Mouse (Mus musculus): ENCODE data around the gene Ccdc13. TPM values are rescaled to one million over a fixed set of nuclear protein-coding genes. Genes with fewer than 3 reads are reported as not detected.

Gene Ccdc13
- total and polyA plus RNA-seq, 2 experiments from 2014 or later, result 3.3 to 5.6 TPM

DNA sequence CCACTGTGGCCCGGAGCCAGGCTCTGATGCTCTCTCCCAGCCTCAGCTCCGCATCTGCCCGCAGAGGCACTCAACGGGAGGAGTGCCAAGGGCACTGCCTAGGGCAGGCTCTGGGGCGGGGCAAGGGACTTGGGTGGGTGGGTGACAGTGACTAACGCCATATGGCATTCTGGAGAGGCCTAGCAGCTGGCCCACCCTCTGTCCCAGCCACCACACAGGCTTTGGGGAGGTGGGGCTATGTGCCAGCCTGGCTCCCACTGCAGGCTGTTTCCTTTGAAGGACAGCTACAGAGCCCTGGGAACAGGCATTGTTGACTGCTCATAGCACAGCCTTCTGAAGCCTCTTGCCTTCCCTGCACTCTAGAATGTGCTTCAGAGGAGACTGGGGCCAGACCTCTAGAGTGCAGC is 16.7 kb downstream of the Ccdc13 start:
- TF ChIP-seq CTCF (IDR thresholded peaks at IDR 0.05; ENCODE audit: low read depth), result no peak
- DNase-seq (ENCODE audit: low spot score) (peak; percentile 80), ATAC-seq (peak; percentile 78)
- Histone ChIP-seq H3K4me1 (ENCODE audit: insufficient read depth, low read length) (peaks cover 23% of the 10 kb centered on the region; the same call in 1 of the 2 replicates), H3K9me3 (ENCODE audit: low read length) (no peaks in the 10 kb centered on the region), H3K9ac (replicated peaks; ENCODE audit: low read length) (no peak overlapping the region), H3K27ac (peak overlapping the region; percentile 80), H3K36me3 (ENCODE audit: insufficient read depth, low read length) (no peaks in the 10 kb centered on the region), H3K27me3 (ENCODE audit: insufficient read depth, low read length) (no peaks in the 10 kb centered on the region), H3K4me2 (ENCODE audit: low read depth, low read length) (no peak overlapping the region), H3K4me3 (ENCODE audit: low read length) (no peak overlapping the region)
- WGBS, result 26% methylated on average over 6 of the region's 6 CpGs

DNA sequence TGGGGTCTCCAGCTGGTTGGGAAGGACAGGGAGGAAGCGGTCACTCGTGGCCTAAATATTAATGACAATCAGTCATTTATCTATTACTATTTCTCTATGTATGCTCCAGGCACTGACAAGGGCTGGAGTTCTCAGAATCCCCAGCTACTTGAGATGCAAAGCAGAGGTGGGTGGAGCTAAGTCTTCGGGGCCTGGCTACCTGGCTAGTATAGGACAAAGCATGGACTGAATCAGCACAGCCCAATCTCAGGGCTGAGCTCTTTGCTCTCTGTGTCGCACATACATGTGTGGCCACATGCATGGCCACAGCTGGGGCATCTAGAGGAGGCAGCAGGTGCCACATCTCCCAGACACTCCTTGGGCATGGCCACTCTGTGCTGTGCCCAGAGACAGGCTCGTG is 18.5 kb downstream of the Ccdc13 start:
- DNase-seq (ENCODE audit: low spot score) (no peak), ATAC-seq (no peak)
- Histone ChIP-seq H3K9me3 (ENCODE audit: low read length) (no peaks in the 10 kb centered on the region), H3K27ac (no peak overlapping the region), H3K4me2 (ENCODE audit: low read depth, low read length) (no peak overlapping the region), H3K9ac (replicated peaks; ENCODE audit: low read length) (no peak overlapping the region), H3K36me3 (ENCODE audit: insufficient read depth, low read length) (no peaks in the 10 kb centered on the region), H3K27me3 (ENCODE audit: insufficient read depth, low read length) (no peaks in the 10 kb centered on the region), H3K4me1 (ENCODE audit: insufficient read depth, low read length) (peaks cover 23% of the 10 kb centered on the region; the same call in 1 of the 2 replicates), H3K4me3 (ENCODE audit: low read length) (no peak overlapping the region)
- TF ChIP-seq CTCF (IDR thresholded peaks at IDR 0.05; ENCODE audit: low read depth), result no peak
- WGBS, result 73% methylated on average over 5 of the region's 5 CpGs

DNA sequence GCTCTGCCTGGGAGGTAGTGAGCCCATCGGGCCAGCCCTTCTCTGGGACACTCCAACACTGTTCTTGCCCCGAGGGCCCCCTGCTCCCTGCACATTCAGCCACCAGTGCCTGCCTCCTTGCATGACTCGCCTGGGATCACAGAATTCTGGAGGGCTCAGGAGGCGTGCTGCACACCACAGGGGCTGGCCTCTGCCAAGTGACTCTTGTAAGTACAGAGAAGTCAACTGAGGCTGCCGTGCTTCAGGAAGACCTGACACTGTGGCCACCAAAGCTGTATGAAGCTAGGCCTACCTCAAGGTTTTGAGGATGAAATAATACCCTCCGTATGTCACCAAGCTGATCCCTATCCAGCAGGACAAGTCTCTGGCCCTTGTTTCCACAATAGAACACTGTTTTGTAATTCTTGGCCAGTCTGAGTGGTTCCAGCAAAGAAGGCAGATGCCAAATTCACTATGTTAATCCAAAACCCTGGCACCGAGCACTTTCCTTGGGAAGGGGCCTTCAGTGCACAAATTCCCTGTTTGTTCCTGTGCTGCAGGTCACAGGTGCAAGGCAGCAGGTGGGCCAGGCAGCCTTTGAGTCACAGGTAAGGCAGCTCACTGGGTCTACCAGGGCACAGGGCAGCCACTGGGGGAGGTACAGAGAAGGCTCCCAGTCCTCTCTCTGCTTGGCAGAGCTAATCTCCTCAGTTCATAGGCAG is 19.3 kb downstream of the Ccdc13 start:
- DNase-seq (ENCODE audit: low spot score), result peak; percentile 70
- Histone ChIP-seq H3K9ac (replicated peaks; ENCODE audit: low read length) (no peak overlapping the region), H3K4me3 (ENCODE audit: low read length) (no peak overlapping the region), H3K36me3 (ENCODE audit: insufficient read depth, low read length) (no peaks in the 10 kb centered on the region), H3K4me1 (ENCODE audit: insufficient read depth, low read length) (peaks cover 23% of the 10 kb centered on the region; the same call in 1 of the 2 replicates), H3K4me2 (ENCODE audit: low read depth, low read length) (no peak overlapping the region), H3K27ac (peak overlapping the region; percentile 82), H3K27me3 (ENCODE audit: insufficient read depth, low read length) (no peaks in the 10 kb centered on the region), H3K9me3 (ENCODE audit: low read length) (no peaks in the 10 kb centered on the region)
- TF ChIP-seq CTCF (IDR thresholded peaks at IDR 0.05; ENCODE audit: low read depth), result no peak; the same call in 1 of the 2 replicates
- WGBS, result 31% methylated on average over 7 of the region's 7 CpGs
- peak; percentile 31 for ATAC-seq

DNA sequence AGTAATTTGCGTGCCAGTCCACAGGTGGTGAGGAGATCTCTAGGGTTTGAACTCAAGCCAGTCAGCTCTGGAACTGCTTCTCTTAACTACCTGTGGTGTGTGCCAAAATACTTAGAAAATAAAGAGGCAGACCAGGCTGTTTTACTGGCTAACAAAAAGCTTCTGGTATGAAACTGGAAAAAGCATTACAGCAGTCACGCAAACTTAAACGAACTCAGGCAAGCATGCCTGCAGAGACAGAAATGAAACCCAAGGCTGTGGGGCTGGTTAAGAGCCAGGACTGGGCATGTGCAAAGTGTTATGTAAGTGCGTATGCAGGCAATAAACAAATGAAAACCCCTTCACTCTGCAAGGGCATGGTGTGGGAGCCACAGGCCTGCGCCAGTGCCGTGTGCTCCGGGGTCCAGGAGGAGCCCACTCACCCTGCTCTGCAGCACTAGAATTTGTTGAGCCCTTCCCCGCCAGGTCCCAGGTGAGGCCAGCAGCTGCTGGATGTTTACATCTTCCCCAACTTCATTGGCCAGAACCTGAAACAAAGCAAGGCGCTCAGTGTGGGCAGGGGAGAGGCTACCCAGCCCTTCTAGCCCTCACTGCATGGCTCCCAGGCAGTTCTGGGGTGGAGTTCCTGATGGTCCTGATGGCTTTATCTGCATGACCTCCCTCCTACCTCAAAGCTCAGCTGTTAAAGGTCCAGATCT is 20.0 kb downstream of the Ccdc13 start:
- no peak for ATAC-seq
- no peaks in the 10 kb centered on the region for H3K36me3 ChIP-seq (ENCODE audit: insufficient read depth, low read length)
- no peaks in the 10 kb centered on the region for H3K27me3 ChIP-seq (ENCODE audit: insufficient read depth, low read length)
- no peak overlapping the region for H3K9ac ChIP-seq (replicated peaks; ENCODE audit: low read length)
- peaks cover 23% of the 10 kb centered on the region; the same call in 1 of the 2 replicates for H3K4me1 ChIP-seq (ENCODE audit: insufficient read depth, low read length)
- no peak overlapping the region for H3K4me2 ChIP-seq (ENCODE audit: low read depth, low read length)
- peak overlapping the region; percentile 82 for H3K27ac ChIP-seq
- H3K9me3 ChIP-seq (ENCODE audit: low read length), result no peaks in the 10 kb centered on the region
- no peak for TF ChIP-seq CTCF (IDR thresholded peaks at IDR 0.05; ENCODE audit: low read depth)
- DNase-seq (ENCODE audit: low spot score), result peak; percentile 30
- H3K4me3 ChIP-seq (ENCODE audit: low read length), result no peak overlapping the region
- WGBS, result 64% methylated on average over 9 of the region's 9 CpGs

DNA sequence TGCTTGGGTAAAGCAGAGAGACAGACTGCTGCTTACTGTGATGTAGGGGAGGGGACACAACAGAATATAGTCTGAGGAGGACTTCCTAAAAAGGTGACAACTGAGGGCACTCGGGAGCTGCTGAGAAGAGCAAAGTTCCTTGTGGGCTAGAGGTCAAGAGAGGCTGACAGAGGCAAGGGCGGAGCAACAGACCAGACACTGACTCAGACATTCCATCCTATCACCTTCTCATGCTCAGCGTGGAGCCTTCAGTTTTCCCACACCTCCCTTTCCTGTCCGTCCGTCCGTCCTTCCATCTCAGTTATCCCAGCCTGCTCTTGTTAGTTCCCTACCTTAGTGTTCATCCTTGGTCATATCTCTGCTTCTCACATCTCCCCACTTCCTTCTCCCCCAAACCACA is 24.1 kb downstream of the Ccdc13 start:
- Histone ChIP-seq H3K27ac (no peak overlapping the region), H3K4me1 (ENCODE audit: insufficient read depth, low read length) (peaks cover 16% of the 10 kb centered on the region), H3K9ac (replicated peaks; ENCODE audit: low read length) (no peak overlapping the region), H3K4me2 (ENCODE audit: low read depth, low read length) (no peak overlapping the region), H3K36me3 (ENCODE audit: insufficient read depth, low read length) (no peaks in the 10 kb centered on the region), H3K4me3 (ENCODE audit: low read length) (no peak overlapping the region), H3K27me3 (ENCODE audit: insufficient read depth, low read length) (no peaks in the 10 kb centered on the region), H3K9me3 (ENCODE audit: low read length) (no peaks in the 10 kb centered on the region)
- ATAC-seq (no peak), DNase-seq (ENCODE audit: low spot score) (no peak)
- TF ChIP-seq CTCF (IDR thresholded peaks at IDR 0.05; ENCODE audit: low read depth), result no peak
- 87% methylated on average over 6 of the region's 6 CpGs for WGBS

DNA sequence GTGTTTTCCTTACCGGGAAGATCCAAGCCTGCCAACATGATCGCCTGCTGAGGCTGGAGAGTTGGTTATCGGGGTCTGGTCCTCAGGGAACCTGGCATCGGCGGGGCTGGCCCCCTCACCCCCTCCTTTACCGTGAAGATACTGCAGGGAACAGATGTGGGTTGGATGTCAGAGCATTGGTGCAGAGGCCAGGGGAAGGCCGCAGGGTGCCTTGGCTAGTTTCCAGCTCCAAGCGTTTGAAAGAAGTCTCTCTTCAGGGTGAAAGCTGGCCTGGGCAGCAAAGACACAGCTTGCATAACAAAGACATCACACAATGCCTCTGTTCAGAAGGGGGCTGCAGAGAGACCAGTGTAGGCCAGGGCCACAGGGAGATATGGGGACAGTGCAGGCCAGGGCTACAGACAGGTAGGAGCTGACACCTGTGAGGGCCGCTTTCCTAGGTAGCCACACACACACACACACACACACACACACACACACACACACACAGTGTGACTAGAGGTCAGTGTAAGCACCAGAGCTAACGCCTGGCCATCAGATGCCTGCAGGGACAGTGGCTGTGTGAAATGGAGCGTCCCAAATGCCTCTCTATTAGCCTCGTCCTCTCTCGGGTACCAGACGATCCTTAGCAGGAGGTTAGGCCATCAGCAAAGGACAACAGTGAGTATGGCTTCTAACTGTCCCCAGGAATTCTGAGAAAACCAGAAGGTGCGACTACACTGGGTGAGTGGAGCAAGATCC is 29.0 kb downstream of the Ccdc13 start:
- peak; percentile 78 for DNase-seq (ENCODE audit: low spot score)
- Histone ChIP-seq H3K9me3 (ENCODE audit: low read length) (no peaks in the 10 kb centered on the region), H3K4me1 (ENCODE audit: insufficient read depth, low read length) (peaks cover 16% of the 10 kb centered on the region), H3K27me3 (ENCODE audit: insufficient read depth, low read length) (no peaks in the 10 kb centered on the region), H3K27ac (peak overlapping the region; percentile 54; the same call in 1 of the 2 replicates), H3K36me3 (ENCODE audit: insufficient read depth, low read length) (no peaks in the 10 kb centered on the region), H3K9ac (replicated peaks; ENCODE audit: low read length) (0 out of 2 replicates have a peak overlapping the region, but pooled peaks have one; percentile 13), H3K4me2 (ENCODE audit: low read depth, low read length) (0 out of 2 replicates have a peak overlapping the region, but pooled peaks have one; percentile 21), H3K4me3 (ENCODE audit: low read length) (no peak overlapping the region)
- 11% methylated on average over 15 of the region's 15 CpGs for WGBS
- no peak; the same call in 1 of the 2 replicates for TF ChIP-seq CTCF (IDR thresholded peaks at IDR 0.05; ENCODE audit: low read depth)
- ATAC-seq, result peak; percentile 75
